Mouse (Mus musculus): ENCODE results near the gene Hsd17b13. TPM values are rescaled to one million over a fixed set of nuclear protein-coding genes. Genes with fewer than 3 reads are reported as not detected.

Gene Hsd17b13
- total RNA-seq, 2 experiments from 2014 or later: 0.30 to 0.44 TPM

Other genes starting within 250 kb of the Hsd17b13 start
- gene Klhl8, start 66.2 kb downstream of the Hsd17b13 start, total RNA-seq (2021): 10 to 100 TPM; 36.0 to 39.0 TPM
- gene Hsd17b11, start 44.5 kb upstream of the Hsd17b13 start, total RNA-seq (2021): 10 to 100 TPM; 49.0 to 52.9 TPM
- 10 to 100 TPM; 60.5 to 62.1 TPM for gene Nudt9, start 68.9 kb upstream of the Hsd17b13 start, total RNA-seq (2021)
- not detected for gene Gm17660, start 100.2 kb upstream of the Hsd17b13 start, total RNA-seq (2021)
- 1,000 to 10,000 TPM; 1,509 to 1,567 TPM for gene Sparcl1, start 136.3 kb upstream of the Hsd17b13 start, total RNA-seq (2021)
- under 1 TPM in 1 of 2 experiments, not detected in 1; 0.16 TPM for gene Dspp, start 193.3 kb upstream of the Hsd17b13 start, total RNA-seq (2021)
- gene Dmp1, start 225.2 kb upstream of the Hsd17b13 start, total RNA-seq (2021): 1 to 10 TPM; 6.7 to 7.2 TPM